Mouse (Mus musculus): Measurements from ENCODE around the gene Ppp2r2c.

Gene Ppp2r2c

GRCm38 (mm10) chr5:36868266-36869090 is at the start of gene Ppp2r2c:
Gene Ppp2r2c, plus strand, starts transcription at chr5:36868513.
- DNase-seq (ENCODE audit: low spot score): no peak

DNA sequence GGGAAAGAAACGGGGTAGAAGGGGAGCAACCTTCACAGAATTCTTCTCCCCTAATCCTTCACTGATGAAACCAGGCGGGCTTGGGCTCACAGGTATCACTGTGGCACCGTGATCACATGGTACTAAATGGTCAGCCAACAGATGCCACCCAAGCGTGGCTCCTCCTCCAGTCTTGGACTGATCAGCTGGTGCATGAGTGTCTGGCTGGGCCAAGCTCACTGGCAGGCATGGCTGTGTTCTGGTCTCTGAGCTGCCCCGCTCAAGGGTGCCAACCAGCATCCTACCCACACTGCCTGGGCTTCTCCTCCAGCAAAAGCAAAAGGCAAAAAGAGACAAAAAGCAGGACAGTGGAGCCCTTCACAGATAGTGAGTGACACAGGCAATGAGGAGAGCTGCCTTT is 48.6 kb upstream of the Ppp2r2c start:
- DNase-seq (ENCODE audit: low spot score): no peak

- DNase-seq (ENCODE audit: low spot score): peak; percentile 34
Observed at GRCm38 (mm10) chr5:36820142-36820541, 48.2 kb upstream of the Ppp2r2c start.

DNA sequence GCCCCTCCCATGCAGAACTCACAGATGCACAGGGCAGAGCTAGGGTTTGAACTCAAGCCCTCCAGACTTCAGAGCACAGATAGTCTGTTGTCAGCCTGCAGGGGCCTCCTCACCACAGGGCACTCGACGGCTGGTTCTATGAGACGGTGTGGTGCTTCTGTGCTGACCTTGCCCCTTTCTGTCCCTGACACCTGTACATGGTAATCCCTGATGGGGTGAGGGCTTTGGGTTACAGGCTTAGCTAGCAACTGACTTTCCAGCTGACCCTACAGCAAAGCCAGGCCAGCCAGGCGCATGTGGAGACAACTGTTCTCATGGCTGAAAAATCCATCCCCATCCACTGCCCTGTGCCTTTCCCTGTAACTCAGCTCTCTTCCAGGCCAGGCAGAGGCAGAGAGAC is 45.4 kb upstream of the Ppp2r2c start:
- DNase-seq (ENCODE audit: low spot score): no peak

DNA sequence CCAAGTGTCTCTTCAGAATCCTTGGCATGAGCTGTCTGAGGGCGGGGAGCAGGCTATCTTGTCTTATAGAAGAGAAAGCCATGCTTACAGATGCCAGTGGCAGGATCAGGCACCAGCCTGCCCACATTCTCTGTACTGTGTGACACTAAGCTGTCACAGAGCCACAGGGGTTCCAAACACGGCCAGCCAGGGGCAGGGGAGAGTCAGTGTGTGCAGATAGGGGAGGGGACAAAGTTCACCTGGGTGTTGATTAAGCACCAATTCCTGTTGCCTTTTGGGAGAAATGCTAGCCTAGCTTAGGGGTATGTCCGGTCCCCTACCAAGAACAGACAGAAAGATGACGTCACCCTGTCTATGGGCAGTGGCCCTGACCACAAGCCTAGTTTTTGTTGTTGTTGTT is 39.2 kb upstream of the Ppp2r2c start:
- DNase-seq (ENCODE audit: low spot score): no peak

DNA sequence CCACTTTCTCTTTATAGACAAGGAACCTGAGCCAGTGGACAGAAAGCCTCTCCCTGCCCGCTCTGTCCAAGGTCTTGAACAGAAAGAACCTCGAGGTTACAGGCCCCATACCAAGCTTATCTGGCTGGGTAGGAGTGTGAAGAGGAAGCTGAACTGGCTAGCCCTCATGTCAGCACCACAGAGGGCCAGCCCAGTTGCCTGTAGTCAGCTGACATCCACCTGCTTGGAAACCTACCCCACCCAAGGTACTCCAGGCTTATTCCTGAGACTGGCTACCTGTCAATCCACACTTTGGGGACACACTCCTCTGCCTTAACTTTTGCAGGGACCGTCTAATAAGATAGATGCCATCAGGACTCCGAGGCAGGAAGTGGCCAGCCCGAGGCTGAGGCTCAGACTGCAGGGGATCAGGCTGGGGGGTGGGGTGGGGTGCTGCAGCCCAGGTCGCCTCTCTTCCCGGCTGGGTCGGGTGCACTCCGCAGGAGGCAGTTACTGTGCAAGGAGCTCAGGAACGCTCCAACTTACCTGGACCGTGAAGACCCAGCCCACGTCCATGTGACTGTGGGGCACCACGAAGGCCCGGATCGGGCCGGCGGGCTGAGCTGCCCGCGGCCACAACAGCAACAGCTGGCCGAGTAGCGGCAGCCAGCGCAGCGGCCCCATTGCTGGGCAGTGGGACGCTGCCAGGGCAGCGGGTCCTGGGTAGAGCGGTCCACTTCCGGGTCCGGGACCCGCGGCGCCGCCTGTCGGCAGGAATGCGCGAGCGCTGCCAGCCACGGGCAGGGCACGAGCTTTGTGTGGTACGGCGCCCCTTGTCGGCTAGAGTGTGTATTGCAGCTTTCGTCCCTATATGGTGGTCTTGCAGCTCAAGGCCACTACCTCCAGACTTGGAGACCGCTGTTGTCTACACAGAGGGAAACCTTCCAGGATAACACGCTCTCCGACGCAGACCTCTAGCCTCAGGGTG is 38.1 kb upstream of the Ppp2r2c start, which contains the start of gene Man2b2:
Gene Man2b2, minus strand, starts transcription at position 741 of the 967 bp plus-strand sequence.
- peak; percentile 95 for DNase-seq (ENCODE audit: low spot score)

- DNase-seq (ENCODE audit: low spot score): no peak
Observed at GRCm38 (mm10) chr5:36831272-36831671, 37.0 kb upstream of the Ppp2r2c start.

DNA sequence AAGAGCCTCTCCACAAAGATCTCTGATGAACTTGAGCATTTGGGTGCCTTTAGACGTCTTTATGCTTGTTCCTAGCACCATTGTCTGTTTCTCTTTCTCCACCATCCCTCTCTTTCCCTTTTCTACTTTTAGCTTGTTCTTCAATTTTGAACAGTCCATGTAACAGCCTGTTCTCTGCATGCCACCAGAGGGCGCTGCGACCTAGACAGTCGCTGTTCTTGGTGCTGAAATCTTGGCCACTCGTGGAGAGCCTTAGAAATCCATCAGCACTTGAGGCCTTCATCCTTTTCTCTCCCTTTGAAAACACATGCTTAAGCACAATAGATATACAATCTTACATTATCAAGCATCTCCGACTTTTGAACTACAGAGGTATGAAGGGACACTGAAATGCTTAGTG is 32.4 kb upstream of the Ppp2r2c start:
- peak; percentile 70 for DNase-seq (ENCODE audit: low spot score)

DNA sequence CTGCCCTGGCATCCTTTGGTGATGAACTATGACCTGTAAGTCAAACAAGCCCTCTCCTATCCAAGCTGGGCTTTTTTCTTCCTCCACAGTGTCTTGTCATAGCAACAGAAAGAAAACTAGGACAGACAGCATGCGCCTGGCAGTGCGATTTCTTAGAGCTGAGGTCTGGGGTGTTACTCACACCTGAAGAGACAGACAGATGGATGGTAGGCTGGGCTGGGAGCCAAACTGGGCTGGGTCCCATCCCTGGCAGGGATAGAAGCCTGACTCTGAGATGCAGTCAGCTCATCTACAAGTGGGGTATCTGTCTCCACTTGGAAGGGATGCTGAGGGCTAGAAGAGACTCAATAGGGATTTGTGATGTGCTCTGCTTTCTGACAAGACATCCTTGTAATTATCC is 29.3 kb upstream of the Ppp2r2c start:
- DNase-seq (ENCODE audit: low spot score): no peak

GRCm38 (mm10) chr5:36839602-36840001 is 28.7 kb upstream of the Ppp2r2c start:
- DNase-seq (ENCODE audit: low spot score): no peak

GRCm38 (mm10) chr5:36840092-36840491 is 28.2 kb upstream of the Ppp2r2c start:
- DNase-seq (ENCODE audit: low spot score): no peak

GRCm38 (mm10) chr5:36841701-36842100 is 26.6 kb upstream of the Ppp2r2c start:
- no peak for DNase-seq (ENCODE audit: low spot score)

- no peak for DNase-seq (ENCODE audit: low spot score)
Observed at GRCm38 (mm10) chr5:36844490-36844889, 23.8 kb upstream of the Ppp2r2c start.

DNA sequence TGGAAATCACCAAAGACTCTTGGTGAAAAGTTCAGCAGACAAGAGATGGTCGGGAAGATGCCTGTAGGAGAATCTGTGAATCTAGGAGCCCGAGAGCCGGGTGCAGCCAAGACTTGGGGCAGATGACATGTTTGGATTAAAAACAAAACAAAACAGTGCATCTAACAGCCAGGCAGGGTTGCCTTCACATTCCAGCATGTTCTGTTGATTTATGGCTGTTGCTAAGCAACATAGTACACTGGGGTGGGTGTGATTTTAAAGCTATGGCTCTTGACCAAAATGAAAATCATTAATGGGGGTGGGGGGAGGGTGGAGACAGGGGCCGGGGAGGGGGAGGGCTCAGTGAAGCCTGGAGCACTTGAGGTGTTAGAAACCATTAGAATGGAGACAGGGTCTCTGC is 16.7 kb upstream of the Ppp2r2c start:
- DNase-seq (ENCODE audit: low spot score): no peak

- no peak for DNase-seq (ENCODE audit: low spot score)
Observed at GRCm38 (mm10) chr5:36855180-36855579, 13.1 kb upstream of the Ppp2r2c start.

GRCm38 (mm10) chr5:36856529-36856928 is 11.8 kb upstream of the Ppp2r2c start:
- no peak for DNase-seq (ENCODE audit: low spot score)

DNA sequence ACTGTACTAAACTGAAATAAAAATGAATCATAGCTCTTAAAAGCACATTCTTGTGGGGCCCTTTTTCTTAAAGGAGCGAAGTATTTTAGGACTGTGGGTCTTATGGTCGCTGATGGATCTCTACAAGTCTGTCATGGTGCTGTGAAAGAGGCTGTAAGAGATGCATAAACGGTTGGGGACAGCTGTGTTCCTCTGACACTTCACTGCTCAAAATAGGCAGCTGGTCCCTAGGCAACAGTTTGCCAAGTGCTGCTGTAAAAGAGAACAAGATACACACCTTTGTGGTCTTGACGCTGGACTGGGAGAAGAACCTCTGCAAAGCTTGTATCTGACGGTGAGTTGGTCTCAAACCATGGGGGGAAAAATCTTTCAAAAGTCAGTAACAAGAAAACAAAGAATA is 10.8 kb upstream of the Ppp2r2c start:
- DNase-seq (ENCODE audit: low spot score): no peak

- DNase-seq (ENCODE audit: low spot score): no peak
Observed at GRCm38 (mm10) chr5:36861084-36861483, 7.2 kb upstream of the Ppp2r2c start.

DNA sequence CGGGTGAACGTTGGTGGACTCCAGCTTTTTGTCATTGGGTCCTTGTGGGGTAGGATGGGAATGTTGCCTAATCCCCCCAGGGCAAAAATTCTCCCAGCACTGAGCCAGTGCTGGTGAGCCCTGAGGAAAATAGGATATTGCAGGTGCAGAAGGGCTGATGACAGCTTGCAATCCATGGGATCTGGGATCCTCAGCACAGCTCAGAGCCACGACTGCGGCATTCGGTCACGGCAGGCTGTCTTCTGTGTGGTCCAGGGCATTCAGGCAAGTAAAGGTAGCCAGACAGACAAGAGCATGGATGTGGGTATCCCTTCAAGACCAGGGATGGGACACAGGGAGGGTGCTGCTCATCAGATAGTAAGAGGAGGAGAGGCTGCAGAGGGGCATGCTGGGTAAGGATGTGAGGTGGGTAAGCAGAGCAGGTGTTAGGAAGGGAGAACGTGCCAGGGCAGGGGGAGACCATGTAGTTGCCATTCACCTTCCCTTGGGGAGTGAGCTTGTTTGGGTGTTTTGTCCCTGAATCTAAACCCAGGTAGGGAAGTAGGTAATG is 1.5 kb upstream of the Ppp2r2c start:
- no peak for DNase-seq (ENCODE audit: low spot score)

GRCm38 (mm10) chr5:36867561-36867960 is 752 bp upstream of the Ppp2r2c start:
- no peak for DNase-seq (ENCODE audit: low spot score)

GRCm38 (mm10) chr5:36869186-36869577 is 869 bp downstream of the Ppp2r2c start:
- no peak for DNase-seq (ENCODE audit: low spot score)

DNA sequence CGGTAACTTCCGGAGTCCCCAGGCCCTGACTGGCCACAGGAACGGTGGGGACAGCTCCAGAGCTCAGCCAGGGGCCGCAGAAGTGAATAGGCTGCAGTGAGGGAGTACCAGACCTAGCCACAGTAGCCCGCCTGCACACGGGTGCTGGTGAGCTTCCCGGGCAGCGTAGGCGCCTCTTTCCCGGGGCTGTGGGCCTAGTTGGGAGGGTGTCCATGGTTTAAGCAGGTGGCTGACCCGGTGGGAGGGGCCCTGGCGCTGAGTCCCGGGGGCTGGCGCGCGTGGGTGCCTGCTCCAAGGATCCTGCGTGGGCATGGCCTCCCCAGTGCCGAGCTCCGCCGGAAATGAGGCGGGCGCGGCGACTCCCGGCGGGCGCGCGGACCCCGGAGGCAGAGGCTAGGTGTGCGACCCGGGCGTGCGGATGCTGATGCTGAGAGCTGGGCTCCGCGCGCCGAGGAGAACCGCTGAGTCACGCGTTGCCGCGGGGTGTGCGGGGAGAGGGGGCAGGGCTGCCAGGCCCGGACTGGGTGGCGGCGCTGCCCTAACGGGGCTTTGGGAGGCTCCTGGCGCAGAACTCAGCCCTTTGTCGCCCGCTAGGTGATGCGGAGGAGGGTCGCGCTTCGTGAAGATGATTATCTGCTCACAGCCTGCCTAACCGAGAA is 1.4 kb downstream of the Ppp2r2c start:
- DNase-seq (ENCODE audit: low spot score): no peak

All from urinary bladder, postnatal 25 days (tissue).